Mouse (Mus musculus) olfactory bulb, adult 2 months (tissue): ENCODE measurements at regions not wholly inside any gene's neighbourhood (a gene's known extent, or its start where the extent isn't known, plus 50 kb on each side); places are given as distances from the start of the nearest gene placed in this dataset.

Experiments
- H3K27ac ChIP-seq: fragments of 200-500 bp; 2 replicates; pipeline ENCODE4 v1.5.1; 2012; ENCODE audit warnings: low read depth, low read length; ENCODE audit not compliant: insufficient read depth
- H3K4me1 ChIP-seq: fragments of 200-500 bp; 2 replicates; pipeline ENCODE4 v1.6.1; 2012; ENCODE audit warnings: low read length; ENCODE audit not compliant: control insufficient read depth, insufficient read depth
- H3K4me3 ChIP-seq: fragments of 200-500 bp; 2 replicates; pipeline ENCODE4 v1.5.1; 2012; ENCODE audit warnings: mild to moderate bottlenecking, low read depth, low read length, moderate library complexity; ENCODE audit not compliant: insufficient read depth
- CTCF ChIP-seq: fragments of 200-500 bp; IDR thresholded peaks from 2 replicates; pipeline ENCODE4 v1.5.1; 2012; ENCODE audit warnings: low read depth, mild to moderate bottlenecking, low read length, moderate library complexity; ENCODE audit not compliant: insufficient read depth
- POLR2A ChIP-seq: fragments of 200-500 bp; IDR thresholded peaks from 2 replicates; pipeline ENCODE4 v1.6.1; 2012; ENCODE audit warnings: mild to moderate bottlenecking, low read depth, low read length, moderate library complexity; ENCODE audit not compliant: insufficient read depth
- WGBS: fragments of 180-500 bp; shearing (Covaris S2); methylation state at CpG from one replicate; pipeline ENCODE4 v1.1.7; 2018; 5-methylcytosine and 5-hydroxymethylcytosine counted together

GRCm38 (mm10) chr16:77394054-77394716 lies 207.7 kb downstream of the Gm11146 start:
- no peak for TF ChIP-seq CTCF
- no peak for TF ChIP-seq POLR2A
- H3K4me1 ChIP-seq, result no peaks in the 10 kb centered on the region
- WGBS, result 73% methylated on average over 3 of the region's 3 CpGs

DNA sequence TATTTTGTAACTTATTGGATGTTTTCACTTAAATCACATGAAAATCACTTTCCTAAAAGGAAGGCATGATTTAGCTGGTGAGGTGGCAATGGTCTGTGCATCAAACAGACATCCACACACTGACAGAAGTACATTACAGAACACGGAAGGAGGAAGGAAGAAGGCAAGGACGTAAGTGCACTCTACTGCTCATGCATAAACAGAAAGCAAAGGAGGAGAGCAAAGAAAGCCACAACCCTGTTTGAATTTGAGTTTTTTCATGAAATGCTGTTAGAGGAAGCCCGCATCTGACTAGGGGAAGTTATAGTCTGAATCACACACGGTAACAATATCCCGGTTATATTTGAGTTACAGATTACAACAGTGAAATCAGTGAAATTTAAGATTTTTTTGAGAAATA lies 208.4 kb downstream of the Gm11146 start:
- TF ChIP-seq POLR2A (no peak), CTCF (no peak)
- 82% methylated on average over 5 of the region's 5 CpGs for WGBS
- no peak overlapping the region for H3K4me3 ChIP-seq

More at GRCm38 (mm10) chr16:77394054-77394716, 207.7 kb downstream of the Gm11146 start:
- no peak overlapping the region for H3K27ac ChIP-seq
- no peak overlapping the region for H3K4me3 ChIP-seq

GRCm38 (mm10) chr16:77392205-77392604 lies 209.7 kb downstream of the Gm11146 start:
- H3K27ac ChIP-seq, result no peak overlapping the region
- TF ChIP-seq POLR2A, result no peak
- TF ChIP-seq CTCF, result no peak
- no peaks in the 10 kb centered on the region for H3K4me1 ChIP-seq
- H3K4me3 ChIP-seq, result no peak overlapping the region
- 88% methylated on average over 4 of the region's 4 CpGs for WGBS

More for the DNA sequence above, 208.4 kb downstream of the Gm11146 start:
- H3K27ac ChIP-seq, result no peak overlapping the region
- no peaks in the 10 kb centered on the region for H3K4me1 ChIP-seq

- no peak overlapping the region for H3K4me3 ChIP-seq
- H3K27ac ChIP-seq, result no peak overlapping the region
- TF ChIP-seq CTCF, result no peak
- TF ChIP-seq POLR2A, result no peak
- no peaks in the 10 kb centered on the region for H3K4me1 ChIP-seq
- WGBS, result 83% methylated on average over 6 of the region's 6 CpGs
These were observed 217.7 kb downstream of the Gm11146 start for GRCm38 (mm10) chr16:77384021-77384729.

DNA sequence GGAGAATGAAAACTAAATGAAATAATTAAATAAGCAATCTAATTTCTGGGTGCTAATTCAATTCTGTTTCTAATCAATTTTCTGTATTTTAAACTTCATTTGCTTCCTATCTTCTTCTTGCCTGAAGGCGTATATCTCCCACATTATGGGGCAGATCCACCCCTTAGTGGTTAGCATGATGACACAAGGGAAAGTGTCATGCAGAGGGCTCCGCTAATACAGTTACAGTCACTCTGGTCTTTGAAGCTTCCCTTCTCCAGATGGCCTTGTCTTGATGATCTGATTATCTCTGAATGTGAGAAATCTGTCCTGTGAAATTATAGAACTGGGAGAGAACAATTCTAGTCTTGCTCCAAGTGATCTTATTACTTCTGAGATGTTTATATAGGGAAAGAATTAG lies 219.1 kb downstream of the Gm11146 start:
- no peak for TF ChIP-seq CTCF
- no peak for TF ChIP-seq POLR2A
- H3K4me3 ChIP-seq, result no peak overlapping the region
- WGBS, result 95% methylated on average over 2 of the region's 2 CpGs
- H3K4me1 ChIP-seq, result no peaks in the 10 kb centered on the region
- H3K27ac ChIP-seq, result no peak overlapping the region

- TF ChIP-seq CTCF (no peak), POLR2A (no peak)
- Histone ChIP-seq H3K4me3 (no peak overlapping the region), H3K4me1 (no peaks in the 10 kb centered on the region), H3K27ac (no peak overlapping the region)
- 88% methylated on average over 3 of the region's 3 CpGs for WGBS
These were observed 229.1 kb downstream of the Gm11146 start for GRCm38 (mm10) chr16:77372768-77373167.

DNA sequence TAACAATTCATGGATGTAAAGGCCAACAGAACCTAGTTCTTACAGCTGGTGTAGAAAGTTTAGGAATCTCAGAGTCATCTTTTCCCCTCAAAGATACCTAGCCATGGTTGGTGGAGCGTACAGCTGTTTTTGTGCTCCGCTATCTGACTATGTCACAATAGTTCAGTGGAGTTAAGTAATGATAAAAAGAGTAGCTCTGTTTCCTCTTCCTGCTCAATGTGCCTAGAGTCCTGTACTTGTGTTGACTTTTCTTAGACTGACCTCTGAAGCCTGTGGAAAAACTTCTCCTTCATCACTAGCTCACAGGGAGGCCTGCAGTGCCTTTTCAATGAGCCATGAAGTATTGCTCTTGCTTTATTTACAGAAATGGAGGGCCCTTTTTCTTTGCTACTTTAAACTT lies 232.1 kb downstream of the Gm11146 start:
- H3K4me3 ChIP-seq, result no peak overlapping the region
- no peak overlapping the region for H3K27ac ChIP-seq
- TF ChIP-seq POLR2A (no peak), CTCF (no peak)
- H3K4me1 ChIP-seq, result no peaks in the 10 kb centered on the region
- WGBS, result 99% methylated on average over 2 of the region's 2 CpGs

GRCm38 (mm10) chr16:77365254-77365653 lies 236.6 kb downstream of the Gm11146 start:
- Histone ChIP-seq H3K27ac (no peak overlapping the region), H3K4me3 (no peak overlapping the region), H3K4me1 (no peaks in the 10 kb centered on the region)
- WGBS, result 59% methylated on average over 2 of the region's 2 CpGs
- no peak for TF ChIP-seq CTCF
- TF ChIP-seq POLR2A, result no peak

DNA sequence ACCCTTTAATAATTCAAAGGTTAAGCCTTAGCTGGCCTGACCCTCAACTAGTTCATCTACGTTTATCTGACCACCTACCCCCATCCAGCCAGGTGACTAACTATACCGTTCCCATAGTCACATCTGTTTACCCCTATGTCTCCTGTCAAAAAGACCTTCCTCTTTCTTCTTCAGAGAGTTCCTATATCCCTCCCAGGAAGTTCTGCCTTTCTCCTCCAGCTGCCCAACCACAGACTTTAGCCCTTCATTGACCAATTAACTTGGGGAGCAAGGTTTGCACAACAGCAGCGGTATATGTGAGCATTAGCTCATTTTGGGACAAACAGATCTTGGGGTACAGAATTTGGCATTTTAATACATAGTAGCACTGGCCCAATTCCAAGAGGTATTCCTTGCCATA lies 237.5 kb downstream of the Gm11146 start:
- TF ChIP-seq CTCF, result no peak
- TF ChIP-seq POLR2A, result no peak
- WGBS, result 91% methylated on average over 3 of the region's 3 CpGs
- no peak overlapping the region for H3K27ac ChIP-seq
- no peaks in the 10 kb centered on the region for H3K4me1 ChIP-seq
- no peak overlapping the region for H3K4me3 ChIP-seq

- Histone ChIP-seq H3K27ac (no peak overlapping the region), H3K4me1 (no peaks in the 10 kb centered on the region), H3K4me3 (no peak overlapping the region)
- WGBS, result 87% methylated on average over 5 of the region's 5 CpGs
- TF ChIP-seq POLR2A, result no peak
- TF ChIP-seq CTCF, result no peak
These were observed 242.7 kb downstream of the Gm11146 start for GRCm38 (mm10) chr16:77359190-77359589.
